26 mouse cellular contexts compared by ENCODE assay signal in genomic region chr6:149031377-149031776, GRCm38 (mm10).
"Had no signal": no experiment of that assay in that cellular context is flagged by ENCODE, and none has a peak within 500 bp of the region (broad histone marks: within the 10 kb centered on the region; RNA-seq: fewer than 3 reads in every experiment).

No protein-coding gene starts in this region.

- H3K4me1 ChIP-seq: heart, embryonic 13.5 days; heart, embryonic 15.5 days; hindbrain, embryonic 10.5 days; hindbrain, embryonic 12.5 days; intestine, embryonic 15.5 days; limb, embryonic 13.5 days; limb, embryonic 15.5 days; liver, embryonic 12.5 days had no signal

- ATAC-seq: hindbrain, embryonic 16.5 days; inflammation-experienced regulatory T-cells, adult 6 months; intestine, embryonic 15.5 days; intestine, postnatal 0 days; liver, embryonic 12.5 days had no signal

- H3K4me2 ChIP-seq: heart, embryonic 11.5 days; heart, embryonic 13.5 days; heart, embryonic 15.5 days; hindbrain, embryonic 12.5 days; hindbrain, embryonic 14.5 days; intestine, embryonic 15.5 days; limb, embryonic 13.5 days; limb, embryonic 15.5 days; liver, embryonic 12.5 days had no signal

- H3K9ac ChIP-seq: heart, embryonic 13.5 days; heart, embryonic 15.5 days; hindbrain, embryonic 12.5 days; hindbrain, embryonic 14.5 days; intestine, embryonic 15.5 days; limb, embryonic 13.5 days; limb, embryonic 15.5 days; liver, embryonic 12.5 days had no signal

- DNase-seq: gastrocnemius, postnatal 14 days; gastrocnemius, postnatal 36 days; heart, adult 11 months; heart, adult 2 months; heart, postnatal 14 days; heart, postnatal 4 days; kidney, adult 18-20 months; kidney, adult 8-10 months; kidney, postnatal 10 days; kidney, postnatal 36 days; layer of hippocampus, adult 9-11 months; layer of hippocampus, postnatal 36 days; left cerebral cortex, postnatal 4 days had no signal

- H3K27me3 ChIP-seq: heart, embryonic 13.5 days; heart, embryonic 15.5 days; hindbrain, embryonic 12.5 days; intestine, embryonic 15.5 days; limb, embryonic 13.5 days; limb, embryonic 15.5 days; liver, embryonic 12.5 days had no signal

- H3K27ac ChIP-seq: heart, adult 2 months; heart, embryonic 13.5 days; heart, embryonic 15.5 days; hindbrain, embryonic 10.5 days; hindbrain, embryonic 12.5 days; hindbrain, embryonic 14.5 days; intestine, embryonic 15.5 days; limb, embryonic 13.5 days; limb, embryonic 15.5 days; liver, embryonic 12.5 days had no signal

- H3K4me3 ChIP-seq: heart, adult 2 months; heart, embryonic 13.5 days; heart, embryonic 15.5 days; hindbrain, embryonic 10.5 days; hindbrain, embryonic 12.5 days; intestine, embryonic 15.5 days; limb, embryonic 13.5 days; limb, embryonic 15.5 days; liver, embryonic 12.5 days had no signal

- H3K9me3 ChIP-seq: heart, embryonic 13.5 days; heart, embryonic 15.5 days; hindbrain, embryonic 10.5 days; hindbrain, embryonic 12.5 days; intestine, embryonic 15.5 days; limb, embryonic 13.5 days; limb, embryonic 15.5 days; liver, embryonic 12.5 days had no signal
